Mouse (Mus musculus) C2C12 (cell line): ENCODE data around the gene Snx27. TPM values are rescaled to one million over a fixed set of nuclear protein-coding genes. Genes with fewer than 3 reads are reported as not detected.

Experiments
- H3K27me3 ChIP-seq: one replicate; pipeline ENCODE4 v1.6.1; 2011; ENCODE audit not compliant: control insufficient read depth, insufficient read depth, insufficient read length
- H3K36me3 ChIP-seq: one replicate; pipeline ENCODE4 v1.6.1; 2011; ENCODE audit not compliant: control insufficient read depth, insufficient read depth
- H3K4me3 ChIP-seq: one replicate; pipeline ENCODE4 v1.5.1; 2011; ENCODE audit warnings: mild to moderate bottlenecking, control low read depth; ENCODE audit not compliant: poor library complexity, insufficient read depth, severe bottlenecking
- H3K79me2 ChIP-seq: one replicate; pipeline ENCODE4 v1.6.1; 2011; ENCODE audit not compliant: control insufficient read depth, insufficient read depth
- H3K79me3 ChIP-seq: one replicate; pipeline ENCODE4 v1.6.1; 2011; ENCODE audit warnings: low read depth, control low read depth
- H3ac ChIP-seq: one replicate; pipeline ENCODE3; 2011; ENCODE audit warnings: low read depth; ENCODE audit not compliant: control insufficient read depth, insufficient read length
- CEBPB ChIP-seq: IDR thresholded peaks from one replicate; pipeline ENCODE4 v1.6.1; 2011; ENCODE audit warnings: low read depth, mild to moderate bottlenecking, control low read depth, moderate library complexity
- CTCF ChIP-seq: IDR thresholded peaks from one replicate; pipeline ENCODE4 v1.5.1; 2011; ENCODE audit not compliant: control insufficient read depth, insufficient read depth, insufficient read length
- FOSL1 ChIP-seq: IDR thresholded peaks from one replicate; pipeline ENCODE4 v1.8.0; 2011; ENCODE audit warnings: mild to moderate bottlenecking, low read length; ENCODE audit not compliant: poor library complexity, insufficient read depth, severe bottlenecking
- MAX ChIP-seq: IDR thresholded peaks from one replicate; pipeline ENCODE4 v1.6.1; 2011; ENCODE audit warnings: mild to moderate bottlenecking, control low read depth
- MYOD1 ChIP-seq: IDR thresholded peaks from one replicate; pipeline ENCODE4 v1.6.1; 2011; ENCODE audit warnings: low read depth; ENCODE audit not compliant: control insufficient read depth, insufficient read length
- MYOG ChIP-seq: IDR thresholded peaks from one replicate; pipeline ENCODE4 v1.6.1; 2011; ENCODE audit not compliant: control insufficient read depth, insufficient read length; ENCODE audit errors: extremely low read depth
- USF1 ChIP-seq: IDR thresholded peaks from one replicate; pipeline ENCODE4 v1.6.1; 2011; ENCODE audit warnings: low read depth, mild to moderate bottlenecking, control low read depth, moderate library complexity
- polyA plus RNA-seq: library from polyadenylated mRNA; unstranded; fragments of >200 nt; fragmentation: generic; extraction: Trizol; gene quantifications from one replicate; pipeline ENCODE4 v1.2.1, GENCODE M21; 2012; ENCODE audit warnings: missing spikeins

Gene Snx27
- polyA plus RNA-seq, 1 experiment: 14.9 TPM

DNA sequence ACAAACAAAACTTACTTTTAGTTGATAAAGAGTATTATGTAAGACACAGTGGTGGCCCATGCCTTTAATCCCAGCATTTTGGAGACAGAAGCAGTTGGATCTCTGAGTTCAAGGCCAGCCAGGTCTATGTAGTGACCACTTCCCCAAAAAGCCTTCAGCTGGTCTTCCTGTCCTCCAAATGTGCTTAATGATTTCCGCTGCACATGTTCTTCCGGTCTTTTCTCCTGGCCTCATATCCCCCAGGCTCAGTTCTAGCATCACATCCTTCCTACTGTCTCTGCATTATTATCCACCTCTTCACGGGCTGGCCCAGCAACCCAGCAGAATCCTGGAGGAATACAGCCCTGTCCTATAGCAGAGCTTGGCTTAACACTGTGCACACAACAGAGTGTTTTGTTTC, 27.1 kb upstream of the Snx27 start:
- H3K79me2 ChIP-seq: no peaks in the 10 kb centered on the region
- H3K4me3 ChIP-seq: no peak overlapping the region
- H3ac ChIP-seq: no peak overlapping the region
- H3K79me3 ChIP-seq: no peaks in the 10 kb centered on the region
- H3K36me3 ChIP-seq: no peaks in the 10 kb centered on the region
- no peak for TF ChIP-seq FOSL1
- no peak for TF ChIP-seq CEBPB
- TF ChIP-seq MYOG: no peak
- no peak for TF ChIP-seq USF1
- no peak for TF ChIP-seq CTCF
- no peak for TF ChIP-seq MAX
- no peak for TF ChIP-seq MYOD1
- H3K27me3 ChIP-seq: no peaks in the 10 kb centered on the region

DNA sequence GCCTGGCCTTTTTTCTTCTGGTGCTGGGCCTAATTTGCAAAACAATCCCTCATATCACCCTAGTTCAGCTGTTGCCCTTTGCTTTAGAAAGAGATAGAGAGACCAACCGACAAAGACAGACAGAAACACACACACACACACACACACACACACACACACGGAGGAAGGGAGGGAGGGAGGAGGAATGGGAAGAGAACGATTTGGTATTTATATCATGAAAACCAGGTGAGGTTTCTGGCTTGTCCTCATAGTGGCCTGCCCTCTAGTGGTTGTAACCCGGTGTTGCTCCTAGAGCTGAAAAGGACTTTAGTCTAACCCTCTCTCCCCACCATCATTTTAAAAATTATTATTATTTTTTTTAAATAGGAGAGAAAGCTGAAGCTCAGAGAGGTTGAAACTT, 19.4 kb upstream of the Snx27 start:
- Histone ChIP-seq H3ac (no peak overlapping the region), H3K36me3 (no peaks in the 10 kb centered on the region), H3K27me3 (no peaks in the 10 kb centered on the region), H3K79me3 (no peaks in the 10 kb centered on the region), H3K79me2 (no peaks in the 10 kb centered on the region), H3K4me3 (no peak overlapping the region)
- TF ChIP-seq CTCF (peak; percentile 26), FOSL1 (no peak)

DNA sequence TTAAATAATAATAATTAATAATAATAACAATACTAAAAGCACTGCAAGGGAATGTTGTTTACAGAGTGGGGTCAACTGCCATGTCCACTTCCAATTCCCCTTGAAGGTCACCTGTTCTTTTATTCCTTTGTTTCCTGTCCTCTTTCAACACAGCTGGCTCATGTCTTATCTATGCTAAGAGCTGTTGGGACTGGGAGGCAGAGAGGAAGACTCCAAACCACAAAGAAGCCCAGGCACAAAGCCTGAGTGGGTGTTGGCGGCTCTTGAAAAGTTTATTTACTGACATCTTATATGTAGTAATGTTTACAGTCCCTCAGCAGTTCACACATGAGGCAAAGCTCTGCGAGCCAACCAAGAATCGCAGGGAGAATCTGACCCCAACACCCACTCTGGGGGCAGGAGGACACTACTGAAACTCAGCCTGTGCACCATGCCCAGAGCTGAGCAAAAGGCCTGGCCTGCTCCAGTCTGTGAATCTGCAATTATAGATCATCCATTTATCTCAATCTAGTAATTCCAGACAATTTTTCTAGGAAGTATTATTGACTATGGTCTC, 14.8 kb upstream of the Snx27 start:
- Histone ChIP-seq H3K27me3 (no peaks in the 10 kb centered on the region), H3ac (no peak overlapping the region), H3K79me2 (no peaks in the 10 kb centered on the region), H3K36me3 (no peaks in the 10 kb centered on the region), H3K79me3 (no peaks in the 10 kb centered on the region), H3K4me3 (no peak overlapping the region)
- no peak for TF ChIP-seq CTCF
- no peak for TF ChIP-seq MYOD1
- TF ChIP-seq CEBPB: no peak

DNA sequence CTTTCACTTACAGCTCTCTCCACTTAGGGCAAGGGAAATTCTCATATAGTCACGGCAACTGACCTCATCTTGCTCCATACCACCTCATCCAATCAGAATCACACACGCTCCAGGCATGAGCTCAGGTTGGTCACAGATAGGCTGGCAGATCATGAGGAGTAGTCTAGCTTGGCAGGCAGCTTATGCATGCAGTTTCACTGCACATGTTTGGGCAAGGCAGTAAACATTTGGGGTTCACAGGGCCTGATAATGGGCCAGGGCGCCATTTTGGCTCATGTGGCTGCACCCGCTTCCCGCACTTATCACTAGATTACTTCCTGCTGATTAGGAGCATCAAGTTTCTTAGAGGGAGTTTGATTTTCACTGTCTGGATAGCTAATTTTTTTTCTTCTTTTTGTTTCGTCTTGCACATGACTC, 13.4 kb upstream of the Snx27 start:
- TF ChIP-seq MAX (no peak), MYOG (no peak), FOSL1 (no peak), CTCF (no peak), USF1 (no peak), MYOD1 (no peak), CEBPB (no peak)
- Histone ChIP-seq H3K36me3 (no peaks in the 10 kb centered on the region), H3K79me2 (no peaks in the 10 kb centered on the region), H3K27me3 (no peaks in the 10 kb centered on the region), H3K4me3 (no peak overlapping the region), H3K79me3 (no peaks in the 10 kb centered on the region), H3ac (no peak overlapping the region)

DNA sequence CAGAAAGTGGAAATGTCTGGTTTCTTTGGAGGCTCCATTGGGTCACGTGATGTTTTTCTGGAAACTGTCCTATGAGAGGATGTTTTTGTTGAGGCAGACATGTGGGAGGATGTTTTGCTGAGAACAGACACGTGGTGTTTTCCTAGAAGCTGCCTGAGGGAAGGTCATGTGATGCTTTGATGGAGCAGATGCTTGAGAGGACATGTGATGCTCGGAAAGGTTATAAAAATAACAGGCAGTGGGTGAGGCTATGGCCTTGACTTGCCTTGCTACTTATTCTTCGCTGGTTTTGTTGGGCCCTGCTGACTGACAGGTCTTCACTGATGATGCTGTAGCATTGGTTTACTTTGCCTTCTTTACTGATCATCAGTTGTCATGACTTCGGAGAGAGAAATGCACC, 8.6 kb upstream of the Snx27 start:
- TF ChIP-seq MAX (no peak), USF1 (peak; percentile 11)
- no peak overlapping the region for H3K4me3 ChIP-seq
- no peaks in the 10 kb centered on the region for H3K79me3 ChIP-seq
- H3K36me3 ChIP-seq: no peaks in the 10 kb centered on the region
- H3K79me2 ChIP-seq: no peaks in the 10 kb centered on the region
- H3K27me3 ChIP-seq: no peaks in the 10 kb centered on the region
- H3ac ChIP-seq: no peak overlapping the region

DNA sequence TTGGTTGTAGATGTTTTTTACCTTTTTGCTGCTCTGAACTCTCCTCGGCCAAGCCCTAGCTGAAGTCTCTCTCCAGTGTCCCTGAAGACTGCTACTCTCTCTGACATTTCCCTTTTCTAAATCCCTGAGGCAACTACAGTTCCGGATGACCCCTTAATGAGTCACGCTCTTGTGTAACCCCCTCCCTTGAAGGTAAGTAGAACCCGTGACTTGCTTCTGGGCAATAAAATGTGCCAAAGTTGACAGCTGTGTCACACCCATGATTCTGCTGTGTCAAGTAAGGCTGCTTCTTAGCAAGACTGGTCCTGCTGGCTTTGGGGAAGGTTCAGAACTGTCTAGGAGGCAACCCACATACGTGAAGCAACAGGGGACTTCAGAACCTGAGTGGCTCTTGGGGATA, 5.4 kb upstream of the Snx27 start:
- TF ChIP-seq FOSL1 (no peak), CEBPB (peak; percentile 72), MAX (no peak), CTCF (no peak), MYOG (no peak), MYOD1 (peak; percentile 3), USF1 (peak; percentile 47)
- H3K36me3 ChIP-seq: no peaks in the 10 kb centered on the region
- H3K27me3 ChIP-seq: no peaks in the 10 kb centered on the region
- no peak overlapping the region for H3ac ChIP-seq
- no peaks in the 10 kb centered on the region for H3K79me3 ChIP-seq
- H3K79me2 ChIP-seq: no peaks in the 10 kb centered on the region
- H3K4me3 ChIP-seq: no peak overlapping the region
